Mouse (Mus musculus): ENCODE measurements around the gene Frmd8.

DNA sequence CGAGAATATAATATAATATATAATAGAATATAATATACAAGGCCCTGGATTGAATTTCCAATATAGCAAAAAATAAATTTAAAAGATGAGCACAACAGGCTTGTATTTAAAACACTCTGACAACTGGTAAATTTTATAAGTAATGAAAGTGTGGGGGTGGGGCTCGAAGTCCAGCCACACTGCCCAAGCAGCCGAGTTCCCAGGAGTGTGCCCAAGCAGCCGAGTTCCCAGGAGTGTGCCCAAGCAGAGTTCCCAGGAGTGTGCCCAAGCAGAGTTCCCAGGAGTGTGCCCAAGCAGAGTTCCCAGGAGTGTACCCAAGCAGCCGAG is 53.3 kb downstream of the Frmd8 start:
- TF ChIP-seq RCOR1 (IDR thresholded peaks at IDR 0.05; ENCODE audit: low read depth, low read length) (no peak), CTCF (IDR thresholded peaks at IDR 0.05 in 2 of 3, conservative IDR thresholded peaks at IDR 0.05 in 1 of 3; ENCODE audit: control insufficient read depth in 1 of 3, insufficient read depth in 1 of 3, low read depth in 2 of 3, low read length in 3 of 3, poor library complexity in 1 of 3, severe bottlenecking in 1 of 3) (no peak), GATA1 (IDR thresholded peaks at IDR 0.05; ENCODE audit: low read depth, low read length) (no peak), USF1 (IDR thresholded peaks at IDR 0.05; ENCODE audit: low read depth, low read length) (no peak), CHD2 (IDR thresholded peaks at IDR 0.05; ENCODE audit: low read length) (no peak), TAL1 (IDR thresholded peaks at IDR 0.05; ENCODE audit: low read length) (no peak), POLR2A (IDR thresholded peaks at IDR 0.05; ENCODE audit: control insufficient read depth in 1 of 2, insufficient read depth in 1 of 2, low read depth in 1 of 2, low read length in 2 of 2, poor library complexity in 1 of 2) (no peak), ZKSCAN1 (IDR thresholded peaks at IDR 0.05; ENCODE audit: low read depth, low read length) (no peak), POLR2AphosphoS2 (IDR thresholded peaks at IDR 0.05; ENCODE audit: low read length) (no peak), SMC3 (IDR thresholded peaks at IDR 0.05; ENCODE audit: low read depth, low read length) (no peak), MAFK (IDR thresholded peaks at IDR 0.05; ENCODE audit: borderline replicate concordance, low read depth, low read length) (no peak), EP300 (IDR thresholded peaks at IDR 0.05; ENCODE audit: low read depth in 1 of 2, low read length in 2 of 2) (no peak), BHLHE40 (IDR thresholded peaks at IDR 0.05; ENCODE audit: borderline replicate concordance, low read depth, low read length) (no peak)
